Mouse (Mus musculus) heart, postnatal 0 days (tissue): ENCODE data around the gene Prdm2. TPM values are rescaled to one million over a fixed set of nuclear protein-coding genes. Genes with fewer than 3 reads are reported as not detected.

Experiments
- ATAC-seq: fragments of 200-750 bp; cut with Nextera tagmentation; 2 replicates; pipeline ENCODE4 v1.8.0; 2017; ENCODE audit warnings: low read depth, moderate number of reproducible peaks, moderate library complexity; ENCODE audit not compliant: insufficient read depth
- DNase-seq: peaks from one replicate; pipeline ENCODE4 v3.0.0-alpha.2; 2016; ENCODE audit warnings: low spot score
- H3K27ac ChIP-seq: fragments of 300-500 bp; sonication (generic); 2 replicates; pipeline ENCODE4 v1.5.1; 2014; ENCODE audit warnings: low read depth, mild to moderate bottlenecking
- H3K27me3 ChIP-seq: fragments of 300-500 bp; sonication (generic); 2 replicates; pipeline ENCODE4 v1.6.1; 2014; ENCODE audit warnings: low read length, mixed read lengths; ENCODE audit not compliant: control insufficient read depth, insufficient read depth
- H3K36me3 ChIP-seq: fragments of 300-500 bp; sonication (generic); replicated peaks from 2 replicates; pipeline ENCODE4 v1.6.1; 2014; ENCODE audit warnings: low read length, mixed read lengths; ENCODE audit not compliant: control insufficient read depth, insufficient read depth
- H3K4me1 ChIP-seq: fragments of 300-500 bp; sonication (generic); 2 replicates; pipeline ENCODE4 v1.6.1; 2014; ENCODE audit warnings: antibody characterized with exemption; ENCODE audit not compliant: control insufficient read depth, insufficient read depth
- H3K4me2 ChIP-seq: fragments of 300-500 bp; sonication (generic); 2 replicates; pipeline ENCODE4 v1.6.1; 2014; ENCODE audit warnings: low read depth, mild to moderate bottlenecking, low read length, moderate library complexity
- H3K4me3 ChIP-seq: fragments of 300-500 bp; sonication (generic); 2 replicates; pipeline ENCODE4 v1.5.1; 2014; ENCODE audit warnings: low read depth, low read length
- H3K9ac ChIP-seq: fragments of 300-500 bp; sonication (generic); replicated peaks from 2 replicates; pipeline ENCODE4 v1.6.1; 2014; ENCODE audit warnings: low read depth, low read length, mixed read lengths
- H3K9me3 ChIP-seq: fragments of 300-500 bp; sonication (generic); replicated peaks from 2 replicates; pipeline ENCODE4 v1.6.1; 2016; ENCODE audit warnings: low read length; ENCODE audit not compliant: control insufficient read depth
- CTCF ChIP-seq: IDR thresholded peaks from 2 replicates; pipeline ENCODE4 v1.5.1; 2016; ENCODE audit warnings: antibody characterized with exemption, control low read depth, low read depth
- EP300 ChIP-seq: IDR thresholded peaks from 2 replicates; pipeline ENCODE4 v1.6.1; 2016; ENCODE audit warnings: antibody characterized with exemption, low read depth
- WGBS: fragments of 180-500 bp; shearing (Covaris S2); extraction: QIAGEN DNeasy Blood & Tissue Kit; methylation state at CpG from one replicate; pipeline ENCODE4 v1.1.7; 2014; 5-methylcytosine and 5-hydroxymethylcytosine counted together
- polyA plus RNA-seq: library from polyadenylated mRNA; unstranded; fragments of >200 nt; fragmentation: Nextera tagmentation; extraction: Ambion mirVana; gene quantifications from 2 replicates; pipeline ENCODE4 v1.2.1, GENCODE M21; 2015
- total RNA-seq: library from RNA; depleted of rRNA; stranded (reverse); fragments of >200 nt; gene quantifications from 2 replicates; pipeline ENCODE4 v1.2.3, GENCODE M21; 2014; ENCODE audit warnings: low replicate concordance

The Prdm2 gene
- total and polyA plus RNA-seq, 2 experiments from 2014 or later = 5.5 to 5.8 TPM

DNA sequence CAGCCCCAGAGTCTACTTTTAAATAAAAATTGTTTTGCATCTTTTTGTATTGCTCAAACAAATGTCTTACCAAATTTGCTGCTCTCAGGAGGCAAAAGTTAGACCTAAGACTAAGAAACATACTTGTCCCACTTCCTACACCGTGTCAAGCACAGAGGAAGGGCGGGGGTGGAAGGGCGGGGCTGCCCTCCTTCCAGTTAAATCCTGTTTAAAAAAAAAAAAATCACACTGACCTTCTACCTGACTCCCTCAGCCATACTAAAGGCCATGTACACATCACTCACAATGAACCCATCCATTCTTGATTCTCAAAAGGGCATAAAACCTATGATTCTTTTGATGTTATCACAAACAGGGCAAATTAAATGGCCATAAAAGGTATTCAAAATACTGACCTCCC lies 71.9 kb downstream of the Prdm2 start:
- TF ChIP-seq CTCF (no peak), EP300 (no peak)
- Histone ChIP-seq H3K4me2 (no peak overlapping the region), H3K27me3 (no peaks in the 10 kb centered on the region), H3K4me3 (no peak overlapping the region), H3K27ac (no peak overlapping the region), H3K4me1 (0 out of 2 replicates have a peak, but pooled peaks cover 5% of the 10 kb centered on the region), H3K9ac (no peak overlapping the region), H3K9me3 (no peaks in the 10 kb centered on the region), H3K36me3 (peaks cover 34% of the 10 kb centered on the region)
- 80% methylated on average over 3 of the region's 3 CpGs for WGBS
- no peak for ATAC-seq
- DNase-seq = no peak

DNA sequence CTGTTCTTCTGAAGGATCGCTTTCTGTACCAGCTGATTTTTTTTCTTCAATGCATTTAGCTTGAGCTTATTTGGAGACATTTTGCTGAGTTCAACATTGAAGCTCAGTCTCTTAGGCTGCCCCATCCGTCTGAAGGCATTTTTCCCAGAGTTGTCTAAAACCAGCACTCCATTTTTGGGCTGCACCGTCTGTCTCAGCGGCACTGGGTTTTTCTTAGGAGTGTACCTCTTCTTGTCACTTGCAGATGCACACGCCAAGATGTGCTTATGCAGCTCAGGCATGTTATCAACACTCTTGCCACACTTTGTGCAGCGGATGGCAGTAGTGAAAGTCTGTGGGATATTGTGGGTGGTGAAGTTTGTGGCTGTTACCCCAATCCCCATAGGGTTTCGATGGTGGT lies 80.4 kb downstream of the Prdm2 start:
- 83% methylated on average over 7 of the region's 7 CpGs for WGBS
- Histone ChIP-seq H3K9ac (no peak overlapping the region), H3K4me2 (no peak overlapping the region), H3K4me1 (no peaks in the 10 kb centered on the region; the same call in 1 of the 2 replicates), H3K27me3 (no peaks in the 10 kb centered on the region), H3K9me3 (no peaks in the 10 kb centered on the region), H3K4me3 (no peak overlapping the region), H3K27ac (no peak overlapping the region), H3K36me3 (peaks cover 64% of the 10 kb centered on the region)
- TF ChIP-seq CTCF = no peak
- DNase-seq = no peak
- ATAC-seq = no peak

DNA sequence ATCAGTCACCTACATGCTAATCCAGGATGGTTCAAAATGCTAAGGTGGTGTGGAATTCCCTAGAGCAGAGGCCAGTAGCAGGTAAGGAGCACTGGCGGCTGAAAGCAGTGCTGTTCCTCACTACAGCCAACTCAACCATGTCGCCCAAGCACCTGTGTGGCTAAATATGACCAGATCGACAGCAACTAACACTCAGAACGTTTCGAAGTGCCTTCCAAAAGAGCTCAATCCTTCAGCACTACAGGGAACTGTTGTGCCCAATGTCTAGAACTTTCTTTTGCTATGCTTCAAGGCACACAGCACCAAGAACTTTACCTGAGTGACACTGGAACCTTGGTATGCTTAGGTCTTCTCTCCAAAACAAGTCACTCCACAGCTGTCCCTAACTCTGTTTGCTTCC lies 82.4 kb downstream of the Prdm2 start:
- DNase-seq (no peak), ATAC-seq (no peak)
- 88% methylated on average over 5 of the region's 5 CpGs for WGBS
- TF ChIP-seq CTCF = no peak
- no peak for TF ChIP-seq EP300
- Histone ChIP-seq H3K36me3 (peaks cover 62% of the 10 kb centered on the region), H3K27me3 (no peaks in the 10 kb centered on the region), H3K9ac (no peak overlapping the region), H3K4me3 (no peak overlapping the region), H3K9me3 (no peaks in the 10 kb centered on the region), H3K4me1 (no peaks in the 10 kb centered on the region; the same call in 1 of the 2 replicates), H3K27ac (no peak overlapping the region), H3K4me2 (no peak overlapping the region)

DNA sequence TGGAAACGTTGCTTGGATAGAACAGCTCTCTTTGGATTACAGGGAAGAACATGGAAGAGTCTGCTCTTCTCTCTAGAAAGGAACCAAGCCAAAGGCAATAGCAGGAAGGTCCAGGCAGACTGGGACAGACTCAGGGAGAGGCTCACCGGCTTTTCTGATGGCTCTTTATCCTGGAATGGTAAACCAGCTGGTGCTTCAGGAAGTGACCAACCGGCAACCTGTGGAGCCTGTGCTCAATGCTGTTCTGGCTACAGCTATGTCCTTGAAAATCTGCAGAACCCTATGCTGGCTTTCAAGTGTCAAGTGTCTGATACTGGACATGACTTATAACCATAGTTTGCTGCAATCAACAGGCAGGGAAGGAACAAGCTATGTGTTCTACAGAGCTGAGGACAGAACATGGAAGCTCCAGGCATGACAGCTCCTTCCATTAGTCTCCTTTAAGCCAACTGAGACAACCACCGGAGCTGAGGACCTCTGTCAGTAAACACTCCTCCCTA lies 83.5 kb downstream of the Prdm2 start:
- TF ChIP-seq CTCF = no peak
- TF ChIP-seq EP300 = no peak
- ATAC-seq (no peak), DNase-seq (no peak)
- Histone ChIP-seq H3K4me2 (no peak overlapping the region), H3K9me3 (no peaks in the 10 kb centered on the region), H3K9ac (no peak overlapping the region), H3K4me3 (no peak overlapping the region), H3K27me3 (no peaks in the 10 kb centered on the region), H3K36me3 (peaks cover 50% of the 10 kb centered on the region), H3K27ac (no peak overlapping the region), H3K4me1 (no peaks in the 10 kb centered on the region; the same call in 1 of the 2 replicates)
- 52% methylated on average over 4 of the region's 4 CpGs for WGBS

DNA sequence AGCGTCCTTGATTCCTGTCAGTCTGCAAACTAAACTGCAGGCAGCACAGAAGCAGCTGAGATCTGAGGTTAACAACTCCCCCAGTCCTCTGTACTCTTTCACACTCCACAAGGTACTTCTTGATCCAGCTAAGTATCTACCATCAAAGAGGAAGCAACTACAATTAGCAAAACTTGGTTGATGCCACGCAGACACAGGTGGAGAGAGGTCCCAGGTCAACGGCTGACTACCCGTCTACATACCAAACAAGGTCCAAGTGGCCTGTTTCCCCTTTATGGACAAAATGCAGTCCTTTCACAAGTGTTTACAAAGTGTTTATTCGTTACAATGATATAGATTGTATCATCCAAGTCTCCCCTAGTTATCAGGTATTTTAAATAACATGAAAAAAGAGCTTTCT lies 85.6 kb downstream of the Prdm2 start:
- ATAC-seq (no peak), DNase-seq (no peak)
- WGBS = 75% methylated on average over 5 of the region's 5 CpGs
- H3K36me3 ChIP-seq = peaks cover 29% of the 10 kb centered on the region
- H3K4me3 ChIP-seq = no peak overlapping the region
- no peak overlapping the region for H3K9ac ChIP-seq
- no peaks in the 10 kb centered on the region for H3K9me3 ChIP-seq
- H3K27ac ChIP-seq = no peak overlapping the region
- H3K27me3 ChIP-seq = no peaks in the 10 kb centered on the region
- peaks cover 7% of the 10 kb centered on the region for H3K4me1 ChIP-seq
- TF ChIP-seq CTCF = no peak
- TF ChIP-seq EP300 = no peak
- no peak overlapping the region for H3K4me2 ChIP-seq

DNA sequence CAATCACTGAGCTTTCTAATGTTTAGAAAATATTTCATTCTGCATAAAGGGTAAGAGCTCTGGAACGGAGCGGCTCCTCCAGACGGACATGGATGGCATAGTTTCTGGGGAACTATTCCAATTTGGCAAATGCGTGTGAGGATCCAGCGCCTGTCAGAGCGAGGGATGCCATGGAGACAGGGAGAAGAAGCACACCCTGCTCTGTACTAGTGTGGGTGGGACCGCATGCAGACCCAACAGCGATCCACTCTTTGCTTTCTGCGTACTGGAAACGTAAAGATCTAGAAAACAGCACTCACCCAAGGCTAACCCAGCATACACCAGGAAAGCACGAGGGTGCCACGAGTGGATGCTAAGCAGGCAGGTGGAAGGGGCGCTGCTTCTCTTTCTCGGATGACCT lies 86.3 kb downstream of the Prdm2 start:
- no peak for DNase-seq
- ATAC-seq = no peak
- Histone ChIP-seq H3K4me1 (peaks cover 7% of the 10 kb centered on the region), H3K27ac (no peak overlapping the region), H3K4me2 (no peak overlapping the region), H3K4me3 (no peak overlapping the region), H3K36me3 (peaks cover 26% of the 10 kb centered on the region), H3K27me3 (no peaks in the 10 kb centered on the region), H3K9me3 (no peaks in the 10 kb centered on the region), H3K9ac (no peak overlapping the region)
- TF ChIP-seq EP300 (no peak), CTCF (no peak)
- 93% methylated on average over 14 of the region's 14 CpGs for WGBS
